Mouse (Mus musculus) skeletal muscle tissue, adult 2 months (tissue): ENCODE measurements around the gene Scgb3a1.

Experiments
- DNase-seq: peaks from one replicate; pipeline ENCODE4 v3.0.0-alpha.2; 2012; ENCODE audit warnings: low read depth, low spot score

The Scgb3a1 gene

GRCm38 (mm10) chr11:49663310-49663709 lies at the start of gene Scgb3a1:
Gene Scgb3a1, plus strand, starts transcription at chr11:49663610.
- no peak for DNase-seq

GRCm38 (mm10) chr11:49615856-49616725 lies 47.3 kb upstream of the Scgb3a1 start:
- peak; percentile 16 for DNase-seq

GRCm38 (mm10) chr11:49618476-49618875 lies 44.9 kb upstream of the Scgb3a1 start:
- DNase-seq: no peak

GRCm38 (mm10) chr11:49621953-49622352 lies 41.5 kb upstream of the Scgb3a1 start:
- no peak for DNase-seq

- DNase-seq: no peak
Measured at GRCm38 (mm10) chr11:49624156-49624555, 39.3 kb upstream of the Scgb3a1 start.

GRCm38 (mm10) chr11:49625863-49626262 lies 37.5 kb upstream of the Scgb3a1 start:
- no peak for DNase-seq

GRCm38 (mm10) chr11:49626748-49627147 lies 36.7 kb upstream of the Scgb3a1 start:
- no peak for DNase-seq

- DNase-seq: no peak
Measured at GRCm38 (mm10) chr11:49631154-49631553, 32.3 kb upstream of the Scgb3a1 start.

- DNase-seq: no peak
Measured at GRCm38 (mm10) chr11:49632256-49632655, 31.2 kb upstream of the Scgb3a1 start.

GRCm38 (mm10) chr11:49634101-49634500 lies 29.3 kb upstream of the Scgb3a1 start:
- DNase-seq: no peak

GRCm38 (mm10) chr11:49635671-49636070 lies 27.7 kb upstream of the Scgb3a1 start:
- no peak for DNase-seq

- DNase-seq: no peak
Measured at GRCm38 (mm10) chr11:49636449-49636848, 27.0 kb upstream of the Scgb3a1 start.

GRCm38 (mm10) chr11:49645677-49646076 lies 17.7 kb upstream of the Scgb3a1 start:
- DNase-seq: no peak

- DNase-seq: no peak
Measured at GRCm38 (mm10) chr11:49650113-49650993, 13.1 kb upstream of the Scgb3a1 start.

GRCm38 (mm10) chr11:49650994-49651761 lies 12.2 kb upstream of the Scgb3a1 start:
- peak; percentile 23 for DNase-seq

GRCm38 (mm10) chr11:49651762-49652322 lies 11.6 kb upstream of the Scgb3a1 start:
- no peak for DNase-seq

GRCm38 (mm10) chr11:49652401-49653078 lies 10.9 kb upstream of the Scgb3a1 start:
- DNase-seq: peak; percentile 44

- DNase-seq: no peak
Measured at GRCm38 (mm10) chr11:49653079-49653408, 10.4 kb upstream of the Scgb3a1 start.

- no peak for DNase-seq
Measured at GRCm38 (mm10) chr11:49654651-49655050, 8.8 kb upstream of the Scgb3a1 start.

GRCm38 (mm10) chr11:49655501-49655900 lies 7.9 kb upstream of the Scgb3a1 start:
- DNase-seq: no peak

GRCm38 (mm10) chr11:49658065-49658464 lies 5.3 kb upstream of the Scgb3a1 start:
- no peak for DNase-seq
